Mouse (Mus musculus) erythroblast, embryonic 14.5 days (primary cell): Measurements from ENCODE around the gene Vmn2r84.
"Not testable (repeated sequence)": the region's sequence is repeated elsewhere in the genome, so short reads cannot be mapped to it uniquely, and the experiment has no call there.

Source experiments
- GATA1 ChIP-seq: IDR thresholded peaks from 2 replicates; pipeline ENCODE4 v1.6.1; 2012; ENCODE audit warnings: low read length, inconsistent platforms, mixed read lengths
- TAL1 ChIP-seq: IDR thresholded peaks from 3 replicates; pipeline ENCODE4 v1.6.1; 2012; ENCODE audit warnings: low read length, inconsistent platforms, mixed read lengths

- not testable (repeated sequence) for TF ChIP-seq TAL1, GATA1
Measured at GRCm38 (mm10) chr10:130419954-130420353, 25.8 kb upstream of the Vmn2r84 start.
